Mouse (Mus musculus) testis, postnatal 10 days (tissue): ENCODE results near the gene Mgam.
"Not testable (repeated sequence)": the region's sequence is repeated elsewhere in the genome, so short reads cannot be mapped to it uniquely, and the experiment has no call there.

Experiments used
- DNase-seq: peaks from one replicate; pipeline ENCODE4 v3.0.0; 2021; ENCODE audit warnings: low spot score

Gene Mgam

GRCm38 (mm10) chr6:40728506-40728905 is 99.9 kb downstream of the Mgam start:
- not testable (repeated sequence) for DNase-seq

- no peak for DNase-seq
These were observed 110.9 kb downstream of the Mgam start for GRCm38 (mm10) chr6:40739545-40739944.

- DNase-seq, result not testable (repeated sequence)
These were observed 120.4 kb downstream of the Mgam start for GRCm38 (mm10) chr6:40749030-40749429.

GRCm38 (mm10) chr6:40755948-40756347 is 127.3 kb downstream of the Mgam start:
- DNase-seq, result no peak

- DNase-seq, result not testable (repeated sequence)
These were observed 128.7 kb downstream of the Mgam start for GRCm38 (mm10) chr6:40757346-40757745.

- DNase-seq, result no peak
These were observed 146.0 kb downstream of the Mgam start for GRCm38 (mm10) chr6:40774656-40775055.

GRCm38 (mm10) chr6:40778458-40778857 is 149.8 kb downstream of the Mgam start:
- DNase-seq, result no peak

GRCm38 (mm10) chr6:40783637-40784036 is 155.0 kb downstream of the Mgam start:
- peak; percentile 65 for DNase-seq

GRCm38 (mm10) chr6:40784378-40784777 is 155.7 kb downstream of the Mgam start:
- DNase-seq, result no peak

GRCm38 (mm10) chr6:40795077-40795812 is 166.6 kb downstream of the Mgam start:
- DNase-seq, result no peak

GRCm38 (mm10) chr6:40818237-40818902 is 189.7 kb downstream of the Mgam start:
- no peak for DNase-seq
